Mouse (Mus musculus): ENCODE data around the gene Xylt1. TPM values are rescaled to one million over a fixed set of nuclear protein-coding genes. Genes with fewer than 3 reads are reported as not detected.

Gene Xylt1
- polyA plus RNA-seq, 1 experiment from 2014 or later, result 0.94 TPM

GRCm38 (mm10) chr7:117470243-117470802, 89.5 kb downstream of the Xylt1 start:
- no peaks in the 10 kb centered on the region for H3K9me3 ChIP-seq
- WGBS, result 52% methylated on average over 3 of the region's 3 CpGs
- 0 out of 2 replicates have a peak overlapping the region, but pooled peaks have one; percentile 12 for H3K9ac ChIP-seq
- H3K4me3 ChIP-seq, result no peak overlapping the region
- peak overlapping the region; percentile 26; the same call in 1 of the 2 replicates for H3K27ac ChIP-seq (replicated peaks)
- no peaks in the 10 kb centered on the region for H3K27me3 ChIP-seq (replicated peaks)
- no peak for ATAC-seq (ENCODE audit: extremely low read depth, insufficient number of reproducible peaks, low FRiP score, low TSS enrichment)
- H3K4me1 ChIP-seq, result peaks cover 51% of the 10 kb centered on the region
- no peak overlapping the region for H3K4me2 ChIP-seq
- H3K36me3 ChIP-seq, result no peaks in the 10 kb centered on the region

- Histone ChIP-seq H3K4me2 (no peak overlapping the region), H3K36me3 (no peaks in the 10 kb centered on the region), H3K9ac (no peak overlapping the region), H3K4me3 (no peak overlapping the region), H3K27me3 (replicated peaks) (no peaks in the 10 kb centered on the region), H3K9me3 (no peaks in the 10 kb centered on the region), H3K27ac (replicated peaks) (no peak overlapping the region), H3K4me1 (peaks cover 52% of the 10 kb centered on the region)
- ATAC-seq (ENCODE audit: extremely low read depth, insufficient number of reproducible peaks, low FRiP score, low TSS enrichment), result no peak
- WGBS, result 33% methylated on average over 11 of the region's 11 CpGs
Observed at GRCm38 (mm10) chr7:117472055-117472780, 91.4 kb downstream of the Xylt1 start.

- no peak for ATAC-seq (ENCODE audit: extremely low read depth, insufficient number of reproducible peaks, low FRiP score, low TSS enrichment)
- H3K4me3 ChIP-seq, result no peak overlapping the region
- WGBS, result 52% methylated on average over 19 of the region's 19 CpGs
- H3K36me3 ChIP-seq, result no peaks in the 10 kb centered on the region
- no peaks in the 10 kb centered on the region for H3K27me3 ChIP-seq (replicated peaks)
- H3K27ac ChIP-seq (replicated peaks), result peak overlapping the region; percentile 69
- H3K9me3 ChIP-seq, result no peaks in the 10 kb centered on the region
- H3K4me2 ChIP-seq, result no peak overlapping the region
- peaks cover 52% of the 10 kb centered on the region for H3K4me1 ChIP-seq
- H3K9ac ChIP-seq, result no peak overlapping the region
Observed at GRCm38 (mm10) chr7:117472781-117473743, 92.3 kb downstream of the Xylt1 start.

- no peak overlapping the region for H3K4me3 ChIP-seq
- H3K4me2 ChIP-seq, result no peak overlapping the region
- WGBS, result 13% methylated on average over 2 of the region's 2 CpGs
- H3K9me3 ChIP-seq, result no peaks in the 10 kb centered on the region
- H3K27ac ChIP-seq (replicated peaks), result peak overlapping the region; percentile 69
- H3K4me1 ChIP-seq, result peaks cover 52% of the 10 kb centered on the region
- no peak overlapping the region for H3K9ac ChIP-seq
- no peaks in the 10 kb centered on the region for H3K36me3 ChIP-seq
- no peaks in the 10 kb centered on the region for H3K27me3 ChIP-seq (replicated peaks)
- ATAC-seq (ENCODE audit: extremely low read depth, insufficient number of reproducible peaks, low FRiP score, low TSS enrichment), result no peak; the same call in 1 of the 2 replicates
Observed at GRCm38 (mm10) chr7:117474302-117474701, 93.5 kb downstream of the Xylt1 start.

GRCm38 (mm10) chr7:117475106-117475505, 94.3 kb downstream of the Xylt1 start:
- Histone ChIP-seq H3K27ac (replicated peaks) (no peak overlapping the region), H3K9me3 (no peaks in the 10 kb centered on the region), H3K27me3 (replicated peaks) (no peaks in the 10 kb centered on the region), H3K4me3 (no peak overlapping the region), H3K9ac (no peak overlapping the region), H3K36me3 (no peaks in the 10 kb centered on the region), H3K4me2 (no peak overlapping the region), H3K4me1 (peaks cover 50% of the 10 kb centered on the region)
- no peak for ATAC-seq (ENCODE audit: extremely low read depth, insufficient number of reproducible peaks, low FRiP score, low TSS enrichment)
- 35% methylated on average over 4 of the region's 4 CpGs for WGBS

- Histone ChIP-seq H3K4me1 (peaks cover 14% of the 10 kb centered on the region), H3K36me3 (no peaks in the 10 kb centered on the region), H3K9me3 (no peaks in the 10 kb centered on the region), H3K27ac (replicated peaks) (no peak overlapping the region), H3K27me3 (replicated peaks) (no peaks in the 10 kb centered on the region), H3K9ac (no peak overlapping the region), H3K4me2 (no peak overlapping the region), H3K4me3 (no peak overlapping the region)
- ATAC-seq (ENCODE audit: extremely low read depth, insufficient number of reproducible peaks, low FRiP score, low TSS enrichment), result no peak
- WGBS, result 39% methylated on average over 1 of the region's 1 CpGs
Observed at GRCm38 (mm10) chr7:117478937-117479336, 98.2 kb downstream of the Xylt1 start.

- Histone ChIP-seq H3K4me2 (no peak overlapping the region), H3K4me1 (no peaks in the 10 kb centered on the region), H3K4me3 (no peak overlapping the region), H3K9ac (no peak overlapping the region), H3K27ac (replicated peaks) (no peak overlapping the region), H3K9me3 (no peaks in the 10 kb centered on the region), H3K27me3 (replicated peaks) (no peaks in the 10 kb centered on the region), H3K36me3 (no peaks in the 10 kb centered on the region)
- WGBS, result 78% methylated on average over 5 of the region's 5 CpGs
- ATAC-seq (ENCODE audit: extremely low read depth, insufficient number of reproducible peaks, low FRiP score, low TSS enrichment), result no peak
Observed at GRCm38 (mm10) chr7:117480831-117481230, 100.1 kb downstream of the Xylt1 start.

- H3K27ac ChIP-seq (replicated peaks), result no peak overlapping the region
- no peaks in the 10 kb centered on the region for H3K4me1 ChIP-seq
- no peaks in the 10 kb centered on the region for H3K9me3 ChIP-seq
- WGBS, result 73% methylated on average over 3 of the region's 3 CpGs
- no peak overlapping the region for H3K4me3 ChIP-seq
- H3K27me3 ChIP-seq (replicated peaks), result no peaks in the 10 kb centered on the region
- no peak overlapping the region for H3K9ac ChIP-seq
- ATAC-seq (ENCODE audit: extremely low read depth, insufficient number of reproducible peaks, low FRiP score, low TSS enrichment), result no peak
- H3K4me2 ChIP-seq, result no peak overlapping the region
- no peaks in the 10 kb centered on the region for H3K36me3 ChIP-seq
Observed at GRCm38 (mm10) chr7:117481404-117481803, 100.6 kb downstream of the Xylt1 start.

- Histone ChIP-seq H3K36me3 (no peaks in the 10 kb centered on the region), H3K4me1 (no peaks in the 10 kb centered on the region), H3K9me3 (no peaks in the 10 kb centered on the region), H3K9ac (no peak overlapping the region), H3K27me3 (replicated peaks) (no peaks in the 10 kb centered on the region), H3K4me3 (no peak overlapping the region), H3K4me2 (no peak overlapping the region), H3K27ac (replicated peaks) (no peak overlapping the region)
- no peak for ATAC-seq (ENCODE audit: extremely low read depth, insufficient number of reproducible peaks, low FRiP score, low TSS enrichment)
- WGBS, result 58% methylated on average over 2 of the region's 2 CpGs
Observed at GRCm38 (mm10) chr7:117482701-117483100, 101.9 kb downstream of the Xylt1 start.

GRCm38 (mm10) chr7:117484589-117484988, 103.8 kb downstream of the Xylt1 start:
- Histone ChIP-seq H3K4me1 (no peaks in the 10 kb centered on the region), H3K27me3 (replicated peaks) (no peaks in the 10 kb centered on the region), H3K9ac (no peak overlapping the region), H3K4me2 (no peak overlapping the region), H3K9me3 (no peaks in the 10 kb centered on the region), H3K27ac (replicated peaks) (no peak overlapping the region), H3K36me3 (no peaks in the 10 kb centered on the region), H3K4me3 (no peak overlapping the region)
- WGBS, result 80% methylated on average over 2 of the region's 2 CpGs
- no peak for ATAC-seq (ENCODE audit: extremely low read depth, insufficient number of reproducible peaks, low FRiP score, low TSS enrichment)

- Histone ChIP-seq H3K4me3 (no peak overlapping the region), H3K36me3 (no peaks in the 10 kb centered on the region), H3K27ac (replicated peaks) (no peak overlapping the region), H3K4me2 (no peak overlapping the region), H3K4me1 (no peaks in the 10 kb centered on the region), H3K9me3 (no peaks in the 10 kb centered on the region), H3K27me3 (replicated peaks) (no peaks in the 10 kb centered on the region), H3K9ac (no peak overlapping the region)
- 83% methylated on average over 7 of the region's 7 CpGs for WGBS
- ATAC-seq (ENCODE audit: extremely low read depth, insufficient number of reproducible peaks, low FRiP score, low TSS enrichment), result no peak
Observed at GRCm38 (mm10) chr7:117484989-117485536, 104.3 kb downstream of the Xylt1 start.

All from heart, embryonic 13.5 days (tissue).